Mouse (Mus musculus): ENCODE measurements around the gene Mok. TPM values are rescaled to one million over a fixed set of nuclear protein-coding genes. Genes with fewer than 3 reads are reported as not detected.
A peak's percentile ranks its signal among the peaks of the same experiment; 100 is the strongest.

Gene Mok
- total RNA-seq, 2 experiments from 2014 or later, result 10.7 to 12.8 TPM

GRCm38 (mm10) chr12:110851414-110851813 lies 10.7 kb upstream of the Mok start:
- intact Hi-C loops (cut with DNase I), result no loop called here
- no peak for DNase-seq (ENCODE audit: low spot score in 2 of 2)

GRCm38 (mm10) chr12:110850929-110851256 lies 10.2 kb upstream of the Mok start:
- intact Hi-C loops (cut with DNase I), result no loop called here
- DNase-seq (ENCODE audit: low spot score in 2 of 2), result no peak

- intact Hi-C loops (cut with DNase I), result no loop called here
- DNase-seq (ENCODE audit: low spot score in 2 of 2), result peak; percentile 85 to 87
Observed at GRCm38 (mm10) chr12:110850010-110850928, 9.5 kb upstream of the Mok start, which contains the start of gene Zfp839. Gene Zfp839, plus strand, starts transcription at chr12:110850253.

GRCm38 (mm10) chr12:110846191-110846765 lies 5.5 kb upstream of the Mok start:
- intact Hi-C loops (cut with DNase I), result no loop called here

GRCm38 (mm10) chr12:110845131-110845880 lies 4.6 kb upstream of the Mok start:
- DNase-seq (ENCODE audit: low spot score in 2 of 2), result peak; percentile 80 to 81
- intact Hi-C loops (cut with DNase I), result loop anchor here (2.0 kb wide), 1 partner anchor 151 kb away; no protein-coding TSS in a partner anchor

More at GRCm38 (mm10) chr12:110846191-110846765, 5.5 kb upstream of the Mok start:
- no peak for DNase-seq (ENCODE audit: low spot score in 2 of 2)

- intact Hi-C loops (cut with DNase I), result loop anchor here (2.0 to 5.0 kb wide), 5 partner anchors 107 to 412 kb away; partner anchors contain the start of genes Dync1h1 and Wdr20
- DNase-seq (ENCODE audit: low spot score in 2 of 2), result no peak
Observed at GRCm38 (mm10) chr12:110844227-110845130, 3.7 kb upstream of the Mok start.

- DNase-seq (ENCODE audit: low spot score in 2 of 2), result peak; percentile 77 to 88
- intact Hi-C loops (cut with DNase I), result loop anchor here (2.0 to 5.0 kb wide), 5 partner anchors 106 to 411 kb away; partner anchors contain the start of genes Dync1h1 and Wdr20
Observed at GRCm38 (mm10) chr12:110843194-110844048, 2.7 kb upstream of the Mok start.

GRCm38 (mm10) chr12:110841731-110842493 lies 1.2 kb upstream of the Mok start:
- no peak for DNase-seq (ENCODE audit: low spot score in 2 of 2)
- intact Hi-C loops (cut with DNase I), result loop anchor here (5.0 kb wide), 4 partner anchors 105 to 410 kb away; partner anchors contain the start of genes Dync1h1 and Wdr20

- no peak for DNase-seq (ENCODE audit: low spot score in 2 of 2)
- intact Hi-C loops (cut with DNase I), result no loop called here
Observed at GRCm38 (mm10) chr12:110837850-110838249, 2.9 kb downstream of the Mok start.

GRCm38 (mm10) chr12:110837192-110837841 lies 3.4 kb downstream of the Mok start:
- intact Hi-C loops (cut with DNase I), result no loop called here
- DNase-seq (ENCODE audit: low spot score in 2 of 2), result no peak

- intact Hi-C loops (cut with DNase I), result no loop called here
- DNase-seq (ENCODE audit: low spot score in 2 of 2), result no peak
Observed at GRCm38 (mm10) chr12:110836729-110837128, 4.0 kb downstream of the Mok start.

GRCm38 (mm10) chr12:110835182-110835581 lies 5.6 kb downstream of the Mok start:
- DNase-seq (ENCODE audit: low spot score in 2 of 2), result no peak
- intact Hi-C loops (cut with DNase I), result no loop called here

GRCm38 (mm10) chr12:110830293-110831024 lies 10.3 kb downstream of the Mok start:
- intact Hi-C loops (cut with DNase I), result no loop called here
- DNase-seq (ENCODE audit: low spot score in 2 of 2), result no peak

- intact Hi-C loops (cut with DNase I), result no loop called here
- DNase-seq (ENCODE audit: low spot score in 2 of 2), result no peak
Observed at GRCm38 (mm10) chr12:110828908-110829307, 11.8 kb downstream of the Mok start.

- DNase-seq (ENCODE audit: low spot score in 2 of 2), result no peak
- intact Hi-C loops (cut with DNase I), result no loop called here
Observed at GRCm38 (mm10) chr12:110822366-110822765, 18.4 kb downstream of the Mok start.

- DNase-seq (ENCODE audit: low spot score in 2 of 2), result no peak
- intact Hi-C loops (cut with DNase I), result no loop called here
Observed at GRCm38 (mm10) chr12:110821787-110822186, 19.0 kb downstream of the Mok start.

Measured in left cerebral cortex, postnatal 14 days (tissue).